Mouse (Mus musculus): ENCODE results near the gene Zfp592.

- TF ChIP-seq POLR2A (IDR thresholded peaks at IDR 0.05; ENCODE audit: borderline replicate concordance, low read depth, low read length): no peak
- no peak for TF ChIP-seq CTCF (IDR thresholded peaks at IDR 0.05; ENCODE audit: low read depth, low read length)
Observed at GRCm38 (mm10) chr7:80962799-80963198, 30.7 kb upstream of the Zfp592 start.
